Mouse (Mus musculus): ENCODE data around the gene Tbc1d2b. TPM values are rescaled to one million over a fixed set of nuclear protein-coding genes. Genes with fewer than 3 reads are reported as not detected.

The Tbc1d2b gene
- polyA plus RNA-seq (2015; fragmentation: Nextera tagmentation; extraction: Ambion mirVana): 4.5 and 5.2 TPM in 2 replicates

DNA sequence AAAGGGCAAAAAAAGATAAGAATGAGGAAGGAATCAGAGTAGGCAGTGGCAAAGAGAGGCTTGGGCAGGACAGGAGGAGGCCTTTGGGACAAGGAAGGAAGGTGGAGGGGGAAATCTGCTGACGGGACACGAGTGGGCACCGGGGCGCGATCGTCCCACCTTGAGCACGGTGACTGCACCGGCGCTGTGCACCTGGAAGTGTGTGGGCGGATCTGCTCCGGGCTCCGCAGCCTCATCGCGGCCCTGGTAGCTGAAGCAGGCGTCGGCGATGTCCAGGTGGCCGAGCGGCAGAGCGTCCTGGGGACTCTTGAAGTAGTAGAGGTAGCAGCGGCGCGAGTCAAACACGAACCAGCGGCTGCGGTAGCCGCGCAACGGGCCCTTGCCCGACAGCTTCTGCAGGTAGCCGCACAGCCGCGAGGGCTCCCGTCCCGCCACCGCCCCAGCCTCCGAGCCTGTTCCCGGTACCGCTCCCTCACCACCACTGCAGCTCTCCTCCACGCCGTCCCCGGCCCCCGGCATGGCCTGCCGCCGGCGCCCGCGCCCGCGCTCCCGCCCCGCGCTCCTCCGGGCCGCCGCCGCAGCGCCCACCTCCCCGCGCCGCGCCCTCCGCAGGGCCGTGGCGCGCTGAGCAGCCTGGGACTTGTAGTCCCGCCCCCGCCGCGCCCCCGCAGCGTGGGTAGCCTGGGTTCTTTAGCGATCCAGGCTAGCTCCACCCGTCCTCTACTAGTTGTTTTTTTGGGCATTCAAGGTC lies at the start of gene Tbc1d2b:
TSS of gene Tbc1d2b (minus strand) at position 612 of the 751 bp plus-strand sequence.
- Histone ChIP-seq H3K27ac (replicated peaks) (peak within 1 kb of the TSS; percentile 70), H3K27me3 (replicated peaks) (no peaks in the 10 kb centered on the region), H3K9ac (peak within 1 kb of the TSS; percentile 93), H3K9me3 (no peaks in the 10 kb centered on the region), H3K4me2 (peak within 1 kb of the TSS; percentile 94), H3K36me3 (no peaks in the 10 kb centered on the region), H3K4me3 (peak within 1 kb of the TSS; percentile 92), H3K4me1 (peaks cover 32% of the 10 kb centered on the region)
- WGBS: 1% methylated on average over 73 of the region's 74 CpGs
- peak; percentile 87 for ATAC-seq (ENCODE audit: extremely low read depth, insufficient number of reproducible peaks, low FRiP score, low TSS enrichment)

DNA sequence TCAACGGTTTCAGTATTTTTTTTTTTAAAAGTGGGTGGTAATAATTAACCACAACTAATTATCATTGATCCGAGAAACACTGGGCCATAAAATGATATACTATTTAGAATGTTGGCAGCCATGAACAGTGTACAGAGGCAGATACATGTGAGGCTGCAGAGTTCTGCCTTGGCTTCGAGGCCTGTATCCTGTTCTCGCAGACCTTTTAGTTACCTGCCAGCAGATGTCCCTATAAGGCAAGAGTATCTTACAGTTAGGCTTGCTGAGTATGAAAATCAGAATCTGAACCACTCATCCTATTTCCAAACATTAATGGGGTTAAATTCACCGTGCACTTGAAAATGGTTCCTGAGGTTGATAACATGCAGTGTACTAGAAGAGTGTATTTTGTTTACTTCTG lies 45.7 kb upstream of the Tbc1d2b start:
- H3K27ac ChIP-seq (replicated peaks): no peak overlapping the region
- no peak overlapping the region for H3K4me3 ChIP-seq
- H3K4me1 ChIP-seq: no peaks in the 10 kb centered on the region
- no peaks in the 10 kb centered on the region for H3K36me3 ChIP-seq
- H3K4me2 ChIP-seq: no peak overlapping the region
- 61% methylated on average over 5 of the region's 5 CpGs for WGBS
- H3K27me3 ChIP-seq (replicated peaks): no peaks in the 10 kb centered on the region
- no peaks in the 10 kb centered on the region for H3K9me3 ChIP-seq
- no peak overlapping the region for H3K9ac ChIP-seq
- no peak for ATAC-seq (ENCODE audit: extremely low read depth, insufficient number of reproducible peaks, low FRiP score, low TSS enrichment)

GRCm38 (mm10) chr9:90315662-90316061 lies 45.1 kb upstream of the Tbc1d2b start:
- Histone ChIP-seq H3K4me1 (no peaks in the 10 kb centered on the region), H3K9ac (no peak overlapping the region), H3K4me3 (no peak overlapping the region), H3K4me2 (no peak overlapping the region), H3K36me3 (no peaks in the 10 kb centered on the region), H3K27ac (replicated peaks) (no peak overlapping the region), H3K27me3 (replicated peaks) (no peaks in the 10 kb centered on the region), H3K9me3 (no peaks in the 10 kb centered on the region)
- ATAC-seq (ENCODE audit: extremely low read depth, insufficient number of reproducible peaks, low FRiP score, low TSS enrichment): no peak
- 80% methylated on average over 11 of the region's 11 CpGs for WGBS

DNA sequence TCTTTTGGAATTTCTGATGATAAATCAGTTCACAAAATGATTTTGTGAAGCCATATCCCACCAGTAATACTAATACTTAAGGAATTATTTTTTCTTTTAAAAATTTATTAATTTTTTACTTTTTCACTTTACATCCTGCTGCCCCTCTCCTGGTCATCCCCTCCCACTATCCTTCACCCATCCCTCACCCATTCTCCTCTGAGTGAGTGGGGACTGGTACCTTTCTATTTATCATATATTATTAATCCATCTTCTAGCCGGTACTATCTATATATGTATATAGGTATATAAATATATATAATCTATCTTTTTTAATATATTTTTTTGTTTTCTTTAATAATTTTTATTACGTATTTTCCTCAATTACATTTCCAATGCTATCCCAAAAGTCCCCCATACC lies 33.6 kb upstream of the Tbc1d2b start:
- Histone ChIP-seq H3K4me2 (no peak overlapping the region), H3K9ac (no peak overlapping the region), H3K4me1 (no peaks in the 10 kb centered on the region), H3K9me3 (no peaks in the 10 kb centered on the region), H3K4me3 (no peak overlapping the region), H3K27me3 (replicated peaks) (no peaks in the 10 kb centered on the region), H3K36me3 (no peaks in the 10 kb centered on the region), H3K27ac (replicated peaks) (no peak overlapping the region)
- 78% methylated on average over 2 of the region's 2 CpGs for WGBS
- ATAC-seq (ENCODE audit: extremely low read depth, insufficient number of reproducible peaks, low FRiP score, low TSS enrichment): no peak

GRCm38 (mm10) chr9:90303101-90303835 lies 32.7 kb upstream of the Tbc1d2b start:
- no peak overlapping the region for H3K4me2 ChIP-seq
- no peaks in the 10 kb centered on the region for H3K9me3 ChIP-seq
- no peak overlapping the region for H3K9ac ChIP-seq
- H3K4me1 ChIP-seq: no peaks in the 10 kb centered on the region
- H3K36me3 ChIP-seq: no peaks in the 10 kb centered on the region
- H3K27ac ChIP-seq (replicated peaks): no peak overlapping the region
- H3K27me3 ChIP-seq (replicated peaks): no peaks in the 10 kb centered on the region
- no peak for ATAC-seq (ENCODE audit: extremely low read depth, insufficient number of reproducible peaks, low FRiP score, low TSS enrichment)
- 51% methylated on average over 2 of the region's 2 CpGs for WGBS
- no peak overlapping the region for H3K4me3 ChIP-seq

DNA sequence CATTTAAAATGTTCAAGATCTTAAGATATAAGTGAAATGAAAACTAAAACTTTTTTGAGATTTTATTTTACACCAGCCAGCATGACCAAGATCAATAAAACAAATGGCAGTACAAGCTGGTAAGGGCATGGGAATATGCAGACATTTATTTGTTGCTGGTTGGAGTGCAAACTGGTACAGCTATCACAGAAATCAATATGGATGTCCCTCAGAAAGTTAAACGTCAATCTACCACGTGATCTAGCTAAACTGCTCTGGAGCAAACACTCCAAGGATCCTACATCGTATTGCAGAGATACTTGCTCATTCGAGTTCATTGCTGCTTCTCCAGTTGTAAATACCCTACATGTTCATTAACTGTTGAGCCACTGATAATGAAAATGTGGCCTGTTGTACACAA lies 32.1 kb upstream of the Tbc1d2b start:
- no peaks in the 10 kb centered on the region for H3K36me3 ChIP-seq
- no peak overlapping the region for H3K9ac ChIP-seq
- H3K27ac ChIP-seq (replicated peaks): no peak overlapping the region
- no peaks in the 10 kb centered on the region for H3K27me3 ChIP-seq (replicated peaks)
- no peak overlapping the region for H3K4me2 ChIP-seq
- no peak overlapping the region for H3K4me3 ChIP-seq
- H3K4me1 ChIP-seq: no peaks in the 10 kb centered on the region
- no peaks in the 10 kb centered on the region for H3K9me3 ChIP-seq
- no peak for ATAC-seq (ENCODE audit: extremely low read depth, insufficient number of reproducible peaks, low FRiP score, low TSS enrichment)
- 74% methylated on average over 4 of the region's 4 CpGs for WGBS

DNA sequence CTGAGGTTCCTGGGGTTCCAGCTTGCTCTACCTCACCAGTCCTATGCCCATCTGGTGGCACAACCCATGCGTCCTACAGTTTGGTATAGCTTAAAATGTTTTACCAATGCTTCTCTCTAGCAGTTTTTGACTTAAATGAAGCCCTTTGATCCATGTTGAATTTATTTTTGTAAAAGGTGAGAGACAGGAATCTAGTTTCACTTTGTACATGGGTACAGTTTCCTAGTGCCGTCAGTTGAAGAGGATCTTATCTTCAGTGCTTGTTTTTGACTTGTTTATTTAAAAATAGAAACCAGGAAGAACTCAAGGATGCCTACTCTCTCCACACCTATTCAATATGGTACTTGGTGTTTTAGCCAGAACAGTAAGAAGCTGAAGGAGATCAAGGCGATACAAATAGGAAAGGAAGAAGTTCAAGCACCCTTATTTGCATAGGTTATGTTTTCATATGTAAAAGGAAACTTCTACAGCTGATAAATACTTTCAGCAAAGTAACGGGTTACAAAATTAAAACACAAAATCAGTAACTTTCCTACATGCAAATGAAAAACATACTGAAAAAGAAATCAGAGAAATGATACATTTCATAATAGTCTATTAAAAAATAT lies 30.6 kb upstream of the Tbc1d2b start:
- Histone ChIP-seq H3K36me3 (no peaks in the 10 kb centered on the region), H3K9me3 (no peaks in the 10 kb centered on the region), H3K4me1 (no peaks in the 10 kb centered on the region), H3K4me2 (no peak overlapping the region), H3K27me3 (replicated peaks) (no peaks in the 10 kb centered on the region), H3K4me3 (no peak overlapping the region), H3K27ac (replicated peaks) (no peak overlapping the region), H3K9ac (no peak overlapping the region)
- no peak for ATAC-seq (ENCODE audit: extremely low read depth, insufficient number of reproducible peaks, low FRiP score, low TSS enrichment)
- WGBS: 63% methylated on average over 4 of the region's 4 CpGs

- no peak overlapping the region for H3K27ac ChIP-seq (replicated peaks)
- no peaks in the 10 kb centered on the region for H3K36me3 ChIP-seq
- 80% methylated on average over 1 of the region's 1 CpGs for WGBS
- no peak overlapping the region for H3K4me3 ChIP-seq
- H3K9me3 ChIP-seq: no peaks in the 10 kb centered on the region
- no peak for ATAC-seq (ENCODE audit: extremely low read depth, insufficient number of reproducible peaks, low FRiP score, low TSS enrichment)
- no peak overlapping the region for H3K9ac ChIP-seq
- H3K27me3 ChIP-seq (replicated peaks): no peaks in the 10 kb centered on the region
- H3K4me1 ChIP-seq: no peaks in the 10 kb centered on the region
- no peak overlapping the region for H3K4me2 ChIP-seq
Measured at GRCm38 (mm10) chr9:90297637-90298036, 27.0 kb upstream of the Tbc1d2b start.

DNA sequence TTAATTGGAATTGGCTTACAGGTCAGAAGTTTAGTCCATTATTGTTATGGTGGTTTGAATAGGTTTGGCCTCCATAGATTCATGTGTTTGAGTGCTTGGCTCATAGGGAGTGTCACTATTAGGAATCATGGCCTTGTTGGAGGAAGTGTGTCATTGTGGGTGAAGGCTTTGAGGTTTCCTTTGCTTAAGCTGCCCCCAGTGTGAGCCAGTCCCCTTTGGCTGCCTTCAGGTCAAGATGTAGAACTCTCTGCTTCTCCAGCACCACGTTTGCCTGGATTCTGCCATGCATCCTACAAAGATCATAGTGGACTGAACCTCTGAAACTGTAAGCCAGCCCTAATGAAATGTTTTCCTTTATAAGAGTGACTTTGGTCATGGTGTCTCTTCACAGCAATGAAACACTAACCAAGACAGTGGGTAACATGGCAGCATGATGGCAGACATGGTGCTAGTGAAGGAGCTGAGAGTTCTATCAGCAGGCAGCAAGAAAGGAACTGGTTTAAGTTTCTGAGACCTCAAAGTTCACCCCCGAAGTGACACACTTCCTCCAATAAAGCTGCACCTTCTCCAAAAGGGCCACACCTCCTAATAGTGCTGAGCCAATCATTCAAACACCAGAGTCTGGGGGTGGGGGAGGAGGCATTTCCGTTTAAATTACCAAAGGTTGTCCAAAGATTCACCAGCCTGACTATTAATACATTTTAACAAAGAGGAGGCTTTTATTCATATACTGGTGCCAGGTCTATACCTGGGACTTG lies 23.2 kb upstream of the Tbc1d2b start:
- H3K4me2 ChIP-seq: no peak overlapping the region
- WGBS: 55% methylated on average over 3 of the region's 3 CpGs
- H3K4me3 ChIP-seq: no peak overlapping the region
- H3K27me3 ChIP-seq (replicated peaks): no peaks in the 10 kb centered on the region
- ATAC-seq (ENCODE audit: extremely low read depth, insufficient number of reproducible peaks, low FRiP score, low TSS enrichment): no peak
- no peaks in the 10 kb centered on the region for H3K4me1 ChIP-seq
- no peak overlapping the region for H3K9ac ChIP-seq
- H3K27ac ChIP-seq (replicated peaks): no peak overlapping the region
- H3K9me3 ChIP-seq: no peaks in the 10 kb centered on the region
- no peaks in the 10 kb centered on the region for H3K36me3 ChIP-seq

DNA sequence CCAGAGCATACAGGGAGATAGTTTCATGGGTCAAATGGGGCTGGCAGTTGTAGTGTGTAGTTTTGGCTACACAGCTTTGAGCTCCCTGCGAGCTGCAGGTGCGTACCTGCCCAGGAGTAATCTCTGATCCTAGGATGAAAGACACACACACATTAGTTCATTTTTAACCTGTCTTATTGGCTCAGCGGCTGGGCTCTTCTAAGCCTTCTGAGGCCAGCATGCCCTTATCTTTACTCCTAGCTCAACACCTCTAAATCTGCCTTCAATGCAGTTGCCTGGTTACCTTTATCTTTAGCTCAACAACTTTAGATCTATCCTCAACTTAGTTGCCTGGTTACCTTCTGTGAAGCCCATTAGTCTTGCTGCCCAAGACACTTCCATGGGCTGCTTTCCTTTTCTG lies 7.8 kb upstream of the Tbc1d2b start:
- peaks cover 13% of the 10 kb centered on the region for H3K4me1 ChIP-seq
- H3K4me2 ChIP-seq: no peak overlapping the region
- no peaks in the 10 kb centered on the region for H3K27me3 ChIP-seq (replicated peaks)
- no peak overlapping the region for H3K27ac ChIP-seq (replicated peaks)
- H3K4me3 ChIP-seq: no peak overlapping the region
- ATAC-seq (ENCODE audit: extremely low read depth, insufficient number of reproducible peaks, low FRiP score, low TSS enrichment): no peak
- WGBS: 49% methylated on average over 3 of the region's 3 CpGs
- no peak overlapping the region for H3K9ac ChIP-seq
- no peaks in the 10 kb centered on the region for H3K9me3 ChIP-seq
- no peaks in the 10 kb centered on the region for H3K36me3 ChIP-seq

GRCm38 (mm10) chr9:90277884-90278283 lies 7.3 kb upstream of the Tbc1d2b start:
- no peak overlapping the region for H3K4me2 ChIP-seq
- no peaks in the 10 kb centered on the region for H3K36me3 ChIP-seq
- WGBS: 44% methylated on average over 2 of the region's 2 CpGs
- no peaks in the 10 kb centered on the region for H3K9me3 ChIP-seq
- no peak overlapping the region for H3K9ac ChIP-seq
- no peaks in the 10 kb centered on the region for H3K27me3 ChIP-seq (replicated peaks)
- H3K4me3 ChIP-seq: no peak overlapping the region
- peaks cover 13% of the 10 kb centered on the region for H3K4me1 ChIP-seq
- ATAC-seq (ENCODE audit: extremely low read depth, insufficient number of reproducible peaks, low FRiP score, low TSS enrichment): no peak
- no peak overlapping the region for H3K27ac ChIP-seq (replicated peaks)
